Mouse (Mus musculus) brain, embryonic 14.5 days (tissue): ENCODE results near the gene Esr1.

ENCODE experiments used
- CTCF ChIP-seq: fragments of 200-500 bp; IDR thresholded peaks from 2 replicates; pipeline ENCODE4 v1.5.1; 2012; ENCODE audit warnings: inconsistent platforms, mild to moderate bottlenecking, moderate library complexity, borderline replicate concordance; ENCODE audit not compliant: insufficient read depth, insufficient read length; ENCODE audit errors: extremely low read depth
- POLR2A ChIP-seq: fragments of 200-500 bp; IDR thresholded peaks from 2 replicates; pipeline ENCODE4 v1.6.1; 2012; ENCODE audit warnings: mild to moderate bottlenecking, inconsistent platforms, borderline replicate concordance; ENCODE audit not compliant: poor library complexity, insufficient read depth, insufficient read length, severe bottlenecking; ENCODE audit errors: extremely low read depth

DNA sequence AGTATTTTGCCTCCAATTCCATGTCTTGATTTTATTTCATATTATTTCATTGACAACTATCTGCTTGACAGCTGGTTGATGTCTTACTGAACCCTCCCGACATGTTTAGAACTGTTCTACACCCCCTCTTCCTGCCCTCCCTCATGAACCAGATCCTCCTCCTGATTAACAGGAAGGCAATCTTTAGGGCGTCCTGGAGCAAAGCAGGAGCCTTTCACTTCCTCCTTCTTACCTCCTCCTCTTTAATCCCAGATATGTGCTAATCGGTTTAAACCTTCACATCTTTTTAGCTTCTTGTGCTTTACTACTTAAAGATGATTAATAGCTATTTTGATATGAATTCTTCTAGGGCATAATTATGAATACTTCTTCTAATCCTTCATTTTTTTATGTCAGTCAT lies 166.6 kb downstream of the Esr1 start:
- no peak for TF ChIP-seq POLR2A
- TF ChIP-seq CTCF: no peak
